Mouse (Mus musculus) left cerebral cortex, adult 18-20 months (tissue): ENCODE measurements around the gene Elp5. TPM values are rescaled to one million over a fixed set of nuclear protein-coding genes. Genes with fewer than 3 reads are reported as not detected.
"Not testable (repeated sequence)": the region's sequence is repeated elsewhere in the genome, so short reads cannot be mapped to it uniquely, and the experiment has no call there.

ENCODE experiments used
- DNase-seq, 2 experiments: peaks; one replicate each; pipeline ENCODE4 v3.0.0; 2021 to 2022; ENCODE audit warnings: low spot score in 2 of 2, mixed read lengths in 1 of 2
- total RNA-seq, 2 experiments: library from RNA; stranded (reverse); gene quantifications; 2 replicates each; pipeline ENCODE4 v1.2.3; 2021

Elp5 gene
- total RNA-seq, 2 experiments from 2014 or later: 78.8 to 87.3 TPM

DNA sequence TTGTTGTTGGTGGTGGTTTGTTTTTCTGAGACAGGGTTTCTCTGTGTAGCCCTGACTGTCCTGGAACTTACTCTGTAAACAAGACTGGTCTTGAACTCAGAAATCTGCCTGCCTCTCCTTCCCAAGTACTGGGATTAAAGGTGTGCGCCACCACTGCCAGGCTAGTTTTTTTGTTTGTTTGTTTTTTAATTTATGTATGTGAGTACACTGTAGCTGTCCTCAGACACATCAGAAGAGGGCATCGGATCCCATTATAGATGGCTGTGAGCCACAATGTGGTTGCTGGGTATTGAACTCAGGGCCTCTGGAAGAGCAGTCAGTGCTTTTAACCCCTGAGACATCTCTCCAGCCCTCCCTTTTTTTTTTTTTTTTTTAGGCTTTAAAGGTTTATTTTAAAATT is 33.9 kb upstream of the Elp5 start:
- not testable (repeated sequence) for DNase-seq

DNA sequence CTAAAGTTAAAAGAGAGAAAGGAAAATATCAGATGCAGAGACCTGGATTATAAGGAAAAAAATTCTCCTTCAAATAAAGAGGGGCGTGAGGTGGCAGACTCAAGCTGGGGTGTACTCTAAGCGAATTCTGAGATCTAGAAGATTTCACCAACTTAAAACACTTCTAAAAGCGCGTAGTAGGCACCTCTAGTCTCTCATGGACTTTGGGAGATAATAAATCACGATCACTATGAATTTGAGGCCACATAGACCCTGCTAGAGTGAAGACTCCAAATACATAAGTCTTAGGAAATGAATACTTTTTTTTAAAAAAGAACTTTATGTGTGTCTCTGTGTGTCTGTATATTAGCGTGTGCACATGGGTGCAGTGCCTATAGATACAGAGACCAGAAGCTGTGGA is 33.4 kb upstream of the Elp5 start:
- DNase-seq: no peak

DNA sequence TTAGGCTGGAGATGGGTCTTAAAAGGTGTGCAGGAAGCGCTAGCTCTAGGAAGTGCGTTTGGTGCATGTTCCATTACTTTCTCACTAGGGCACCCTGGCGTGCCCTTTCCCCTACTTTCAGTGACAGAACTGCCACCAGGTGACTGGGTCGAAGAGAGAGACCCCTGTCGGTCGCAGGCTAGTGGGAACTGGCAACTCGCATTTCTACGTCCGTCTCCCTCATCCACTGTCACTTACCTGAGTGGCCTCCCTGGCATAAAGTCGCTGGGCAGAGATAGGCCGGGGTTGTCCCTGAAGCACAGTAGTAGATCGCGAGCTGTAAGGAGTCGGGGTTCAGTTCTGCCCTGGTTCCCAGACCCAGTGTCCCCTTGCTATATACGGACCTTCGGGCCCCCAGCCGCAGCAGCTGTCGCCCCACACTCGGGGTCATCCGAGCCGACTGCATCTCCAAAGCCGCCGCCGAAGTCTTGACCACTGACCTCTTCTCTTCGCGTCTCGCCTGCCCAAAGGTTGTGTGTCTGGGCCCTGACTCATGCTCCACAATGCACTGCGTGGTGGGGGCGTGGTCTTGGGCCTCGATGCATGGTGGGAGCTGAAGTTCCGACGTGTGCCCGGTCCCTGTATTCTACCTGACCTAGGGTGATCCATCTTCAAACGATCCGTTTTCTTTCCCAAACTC is 32.7 kb upstream of the Elp5 start, which contains the start of gene Acadvl:
Gene Acadvl, minus strand, starts transcription at position 532 of the 679 bp plus-strand sequence.
- peak; percentile 83 to 90 for DNase-seq

DNA sequence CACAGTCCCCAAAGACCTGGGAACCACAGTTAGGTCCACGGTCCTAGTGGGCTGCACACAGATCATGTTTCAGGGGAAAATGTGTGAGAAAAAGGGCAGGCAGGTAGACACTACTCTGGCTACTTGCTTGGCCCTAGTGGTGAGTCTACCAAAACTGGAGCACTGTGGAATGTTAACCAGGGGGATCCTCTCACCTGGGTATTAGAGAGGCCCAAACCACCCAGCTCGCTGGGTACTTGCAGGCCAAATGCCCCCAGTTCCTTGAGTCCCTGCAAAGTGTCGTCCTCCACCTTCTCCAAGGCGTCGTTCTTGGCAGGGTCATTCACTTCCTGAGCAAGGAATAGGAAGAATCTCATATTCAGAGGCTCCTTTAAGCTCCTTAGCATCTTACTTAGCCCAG is 31.7 kb upstream of the Elp5 start:
- DNase-seq: no peak

DNA sequence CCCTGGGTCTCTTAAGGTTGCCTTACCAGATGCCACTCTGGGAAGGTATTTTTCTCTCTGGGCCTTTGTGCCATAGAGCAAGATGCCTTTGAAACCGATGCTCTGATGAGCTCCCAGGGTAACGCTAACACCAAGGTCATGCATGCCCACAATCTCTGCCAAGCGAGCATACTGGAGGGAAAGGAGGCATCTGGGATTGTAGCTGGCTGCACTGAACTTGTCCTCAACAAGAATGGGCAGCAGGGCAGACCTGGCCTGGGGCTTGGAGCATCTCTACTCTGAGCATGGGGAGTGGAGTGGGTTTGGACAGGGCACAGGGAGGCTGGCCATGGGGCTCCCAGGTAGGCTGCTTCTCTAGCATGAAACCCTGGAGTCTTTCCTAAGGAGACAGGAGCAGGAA is 31.1 kb upstream of the Elp5 start:
- no peak for DNase-seq

DNA sequence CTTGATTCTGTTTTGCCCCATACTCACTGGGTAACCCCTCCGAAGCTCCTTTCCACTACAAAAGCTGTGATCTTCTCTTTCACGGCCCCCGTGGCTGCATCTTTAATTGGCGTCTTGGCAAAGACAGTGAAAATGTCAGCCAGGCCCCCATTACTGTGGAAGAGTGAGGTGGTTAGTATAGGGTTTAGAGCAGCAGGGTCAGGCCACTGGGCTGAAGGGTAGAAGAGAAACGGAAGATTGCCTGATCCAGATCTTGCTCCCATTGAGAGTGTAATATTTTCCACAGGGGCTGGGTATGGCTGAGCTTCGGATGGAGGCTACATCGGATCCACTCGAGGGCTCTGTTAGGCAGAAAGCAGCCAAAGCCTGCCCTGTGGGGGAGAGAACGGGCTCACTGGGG is 30.6 kb upstream of the Elp5 start:
- DNase-seq: no peak

DNA sequence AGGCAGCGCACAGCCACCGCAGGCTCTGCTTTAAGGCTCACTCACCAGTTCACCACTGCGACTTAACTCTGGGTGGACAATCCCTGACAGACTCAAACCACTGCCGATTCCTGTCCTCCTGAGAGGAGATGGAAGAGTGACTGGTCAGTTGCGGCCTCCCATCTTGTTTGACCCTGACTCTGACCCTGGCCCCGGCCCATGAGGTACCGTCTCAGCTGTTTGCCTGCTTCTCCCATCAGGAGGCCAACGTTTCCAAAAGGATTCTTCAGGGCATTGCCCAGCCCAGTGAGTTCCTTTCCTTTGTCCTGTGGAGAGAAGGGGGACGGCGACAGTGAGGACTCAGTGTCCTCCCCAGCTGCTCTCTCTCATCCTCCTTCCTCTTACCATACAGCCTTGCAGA is 28.6 kb upstream of the Elp5 start:
- DNase-seq: peak in 1 of 2 experiments; percentile 1

DNA sequence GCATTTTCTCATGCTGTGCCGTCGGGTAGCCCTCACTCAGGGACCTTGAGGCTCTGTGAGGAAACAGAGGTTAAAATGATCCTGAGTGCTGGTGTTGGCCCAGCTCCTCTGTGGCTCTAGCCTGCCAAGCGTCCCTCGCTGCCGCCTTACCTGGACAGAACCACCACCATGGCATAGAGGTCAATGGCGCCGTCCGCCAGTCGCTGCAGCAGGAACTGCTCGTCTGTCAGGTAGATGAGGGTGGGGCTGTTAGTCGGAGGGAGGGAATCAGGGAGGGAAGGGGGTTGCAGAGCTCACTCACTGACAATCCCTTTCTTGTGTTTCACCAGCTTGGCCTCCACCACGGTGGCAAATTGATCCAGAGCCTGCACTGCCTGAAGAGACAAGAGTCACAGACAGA is 28.2 kb upstream of the Elp5 start:
- peak in 1 of 2 experiments; percentile 3 for DNase-seq

DNA sequence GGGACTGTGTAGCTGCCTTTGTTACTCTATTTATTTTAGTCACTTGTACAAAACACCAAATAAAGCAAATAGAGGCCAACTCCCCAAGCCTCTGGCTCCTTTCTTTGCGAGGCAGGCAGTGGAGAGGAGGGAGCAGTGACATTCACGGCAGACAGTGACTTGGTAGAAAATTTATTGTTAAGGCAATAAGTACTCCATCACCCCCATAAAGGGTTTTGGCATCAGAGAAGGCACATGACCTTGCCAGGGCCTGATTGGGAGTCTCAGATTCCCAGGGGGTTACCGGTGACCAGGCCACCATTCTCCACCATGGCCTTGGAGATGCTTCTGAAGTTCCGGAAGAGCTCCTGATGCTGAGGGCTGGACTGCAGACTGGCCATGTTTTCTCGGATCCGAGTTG is 27.7 kb upstream of the Elp5 start:
- DNase-seq: peak in 1 of 2 experiments; percentile 1

DNA sequence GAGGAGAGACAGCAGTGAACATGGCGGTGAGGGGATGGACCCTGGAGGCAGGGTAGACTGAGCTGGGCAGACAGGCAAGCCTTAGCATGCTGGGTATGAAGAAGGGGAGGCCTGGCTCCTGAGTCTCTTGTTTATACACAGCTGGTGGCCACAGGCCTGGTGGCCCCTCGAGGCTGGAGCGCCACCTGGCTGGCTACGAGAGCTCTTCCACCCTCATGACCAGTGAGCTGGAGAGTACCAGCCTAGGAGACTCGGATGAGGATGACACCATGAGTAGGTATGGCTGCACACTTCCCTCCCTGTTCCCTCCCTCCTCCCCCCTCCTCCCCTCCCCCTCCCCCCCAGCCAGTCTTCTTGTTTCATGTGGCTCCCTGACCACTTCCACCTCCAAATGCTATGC is 23.2 kb upstream of the Elp5 start:
- no peak for DNase-seq

DNA sequence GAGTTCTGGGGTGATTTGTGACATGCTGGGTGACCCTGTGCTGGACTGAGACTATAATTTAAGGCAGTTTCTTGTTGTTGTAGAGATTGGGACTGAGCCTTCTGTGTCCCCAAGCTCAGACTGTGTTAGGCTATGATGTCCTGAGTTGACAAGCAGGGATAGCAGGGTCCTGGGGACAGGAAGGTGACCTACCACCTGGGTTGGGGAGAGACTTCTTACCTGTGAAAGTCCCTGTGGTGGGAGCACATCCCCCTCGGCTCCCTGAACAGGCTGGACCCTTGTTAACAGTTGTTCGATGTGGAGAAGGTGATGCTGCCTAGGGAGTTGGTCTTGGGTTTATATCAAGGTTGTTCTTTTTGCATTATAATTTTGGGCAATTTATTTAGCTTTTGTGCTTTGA is 20.2 kb upstream of the Elp5 start:
- no peak for DNase-seq

DNA sequence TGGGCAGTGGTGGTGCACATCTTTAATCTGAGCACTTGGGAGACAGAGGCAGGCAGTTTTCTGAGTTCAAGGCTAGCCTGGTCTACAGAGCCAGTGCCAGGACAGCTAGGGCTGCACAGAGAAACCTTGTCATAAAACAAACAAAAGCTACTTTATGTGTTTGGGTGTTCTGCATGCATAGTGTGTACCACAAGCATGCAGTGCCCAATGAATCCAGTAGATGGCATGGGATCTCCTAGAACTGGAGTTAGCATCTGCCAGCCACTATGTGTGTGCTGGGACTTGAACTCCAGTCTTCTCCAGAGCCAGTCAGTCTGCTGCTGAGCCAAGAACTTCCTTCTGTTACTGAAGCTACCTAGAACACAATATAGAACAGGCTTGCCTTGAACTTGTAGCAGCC is 19.5 kb upstream of the Elp5 start:
- DNase-seq: peak in 1 of 2 experiments; percentile 3

DNA sequence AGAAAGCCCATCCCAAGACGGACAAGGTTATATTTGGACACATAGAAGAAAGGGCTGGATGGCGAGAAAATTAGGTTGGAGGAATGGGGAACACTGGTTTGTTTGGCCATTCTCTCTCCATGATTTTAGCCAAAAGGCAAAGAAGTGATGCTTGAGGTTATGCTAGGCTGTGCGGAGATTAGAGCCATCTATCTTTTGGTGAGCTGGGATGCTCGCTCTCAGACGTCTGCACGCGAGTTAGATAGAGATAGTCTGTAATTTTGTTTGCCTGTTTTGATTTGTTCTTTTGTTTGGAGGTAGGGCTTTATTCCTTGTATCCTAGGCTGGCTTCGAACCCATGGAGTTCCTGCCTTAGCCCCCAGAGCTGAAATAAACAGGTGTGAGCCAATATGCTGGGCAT is 18.8 kb upstream of the Elp5 start:
- DNase-seq: no peak

DNA sequence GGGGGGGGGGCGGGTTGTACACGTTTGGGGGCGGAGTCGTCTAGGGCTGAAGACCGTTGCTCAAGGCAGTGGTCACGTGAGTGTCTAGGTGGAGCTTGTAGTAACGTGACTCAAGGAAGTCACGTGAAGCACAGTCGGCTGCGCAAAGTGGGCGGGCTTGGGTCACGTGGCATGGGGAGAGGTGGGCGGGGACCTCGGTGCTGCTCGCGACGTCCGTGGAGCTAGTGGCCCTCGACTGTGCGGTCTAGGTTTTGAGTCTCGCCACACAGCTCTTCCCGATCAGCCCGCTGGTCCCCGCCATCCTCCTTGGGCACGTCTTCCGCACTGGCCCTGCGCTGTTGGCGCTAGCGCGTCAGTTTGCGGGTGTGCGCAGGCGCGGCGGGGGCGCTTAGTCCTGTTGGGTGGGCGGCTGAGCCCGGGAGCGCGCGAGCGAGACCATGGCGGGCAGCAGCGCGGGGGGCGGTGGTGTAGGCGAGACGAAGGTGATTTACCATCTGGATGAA is 18.1 kb upstream of the Elp5 start, which contains the start of gene Dvl2:
Gene Dvl2, plus strand, starts transcription at position 200 of the 503 bp plus-strand sequence.
- DNase-seq: peak; percentile 84 to 88

DNA sequence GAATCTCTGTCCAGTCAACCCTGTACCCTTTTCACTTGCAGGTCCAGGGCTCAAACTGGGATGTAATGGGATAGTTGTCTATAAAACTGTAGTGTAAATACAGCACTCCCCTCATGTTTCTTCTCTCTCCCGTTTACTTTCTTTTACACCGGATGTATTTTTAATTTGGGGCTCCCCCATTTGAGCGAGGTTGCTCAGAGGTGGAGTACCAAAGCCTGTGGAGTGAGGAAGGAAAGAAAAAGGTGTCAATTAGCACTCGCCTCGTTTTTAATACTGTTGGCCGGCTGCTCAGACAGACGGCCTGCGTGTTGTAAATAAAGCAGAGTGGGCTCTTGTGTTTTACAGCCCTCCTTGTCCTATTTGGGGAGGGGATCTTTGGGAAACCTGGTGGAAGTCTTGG is 17.3 kb upstream of the Elp5 start:
- DNase-seq: no peak

DNA sequence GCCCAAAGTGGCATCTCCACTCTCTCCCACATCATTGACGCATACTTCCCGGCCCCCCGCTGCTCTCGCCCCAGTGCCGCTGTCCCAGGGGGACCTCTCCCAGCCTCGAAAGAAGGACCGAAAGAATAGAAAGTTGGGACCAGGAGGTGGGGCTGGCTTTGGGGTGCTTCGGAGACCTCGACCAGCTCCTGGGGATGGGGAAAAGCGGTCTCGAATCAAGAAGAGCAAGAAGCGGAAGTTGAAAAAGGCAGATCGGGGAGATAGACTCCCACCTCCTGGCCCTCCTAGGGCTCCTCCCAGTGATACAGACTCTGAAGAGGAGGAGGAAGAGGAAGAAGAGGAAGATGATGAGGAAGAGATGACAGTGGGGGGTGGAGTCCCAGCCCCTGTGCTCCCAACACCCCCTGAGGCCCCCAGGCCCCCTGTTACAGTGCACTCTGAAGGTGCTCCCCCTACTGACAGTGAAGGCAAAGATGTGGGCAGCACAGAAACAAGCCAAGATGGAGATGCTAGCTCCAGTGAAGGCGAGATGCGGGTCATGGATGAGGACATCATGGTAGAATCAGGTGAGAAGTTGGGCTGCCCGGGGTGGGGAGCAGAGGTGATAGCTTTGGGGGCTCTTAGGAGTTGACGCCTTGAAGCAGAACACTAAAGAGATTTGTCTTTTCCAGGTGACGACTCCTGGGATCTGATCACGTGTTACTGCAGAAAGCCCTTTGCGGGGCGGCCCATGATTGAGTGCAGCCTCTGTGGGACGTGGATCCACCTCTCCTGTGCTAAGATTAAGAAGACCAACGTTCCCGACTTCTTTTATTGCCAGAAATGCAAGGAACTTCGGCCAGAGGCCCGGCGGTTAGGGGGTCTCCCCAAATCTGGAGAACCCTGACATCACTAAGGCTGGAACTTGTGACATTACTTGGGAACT is 16.5 kb upstream of the Elp5 start:
- peak in 1 of 2 experiments; percentile 3 for DNase-seq

DNA sequence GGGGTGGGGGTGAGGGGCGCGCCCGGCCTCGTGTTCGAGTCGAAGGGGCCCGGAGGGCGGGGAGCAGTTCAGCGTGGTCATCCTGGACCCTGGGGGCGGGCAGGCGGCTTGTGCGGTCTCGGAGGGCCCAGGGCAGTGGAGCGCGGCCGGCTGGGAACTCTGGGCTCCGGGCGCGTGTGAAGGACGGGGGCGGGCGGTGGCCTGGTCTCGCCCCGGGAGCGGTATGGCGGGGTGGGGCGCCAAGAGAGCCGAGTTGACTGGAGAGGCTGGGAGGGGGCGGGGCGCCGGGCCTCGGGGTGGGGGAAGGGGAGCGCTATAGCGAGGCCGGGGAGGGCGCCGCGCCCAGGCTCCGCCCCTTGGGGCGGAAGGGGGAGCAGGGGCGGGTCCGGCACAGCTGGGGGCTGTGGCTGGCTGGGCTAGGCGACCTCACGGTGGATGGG is 14.8 kb upstream of the Elp5 start:
- DNase-seq: peak; percentile 63 to 69

DNA sequence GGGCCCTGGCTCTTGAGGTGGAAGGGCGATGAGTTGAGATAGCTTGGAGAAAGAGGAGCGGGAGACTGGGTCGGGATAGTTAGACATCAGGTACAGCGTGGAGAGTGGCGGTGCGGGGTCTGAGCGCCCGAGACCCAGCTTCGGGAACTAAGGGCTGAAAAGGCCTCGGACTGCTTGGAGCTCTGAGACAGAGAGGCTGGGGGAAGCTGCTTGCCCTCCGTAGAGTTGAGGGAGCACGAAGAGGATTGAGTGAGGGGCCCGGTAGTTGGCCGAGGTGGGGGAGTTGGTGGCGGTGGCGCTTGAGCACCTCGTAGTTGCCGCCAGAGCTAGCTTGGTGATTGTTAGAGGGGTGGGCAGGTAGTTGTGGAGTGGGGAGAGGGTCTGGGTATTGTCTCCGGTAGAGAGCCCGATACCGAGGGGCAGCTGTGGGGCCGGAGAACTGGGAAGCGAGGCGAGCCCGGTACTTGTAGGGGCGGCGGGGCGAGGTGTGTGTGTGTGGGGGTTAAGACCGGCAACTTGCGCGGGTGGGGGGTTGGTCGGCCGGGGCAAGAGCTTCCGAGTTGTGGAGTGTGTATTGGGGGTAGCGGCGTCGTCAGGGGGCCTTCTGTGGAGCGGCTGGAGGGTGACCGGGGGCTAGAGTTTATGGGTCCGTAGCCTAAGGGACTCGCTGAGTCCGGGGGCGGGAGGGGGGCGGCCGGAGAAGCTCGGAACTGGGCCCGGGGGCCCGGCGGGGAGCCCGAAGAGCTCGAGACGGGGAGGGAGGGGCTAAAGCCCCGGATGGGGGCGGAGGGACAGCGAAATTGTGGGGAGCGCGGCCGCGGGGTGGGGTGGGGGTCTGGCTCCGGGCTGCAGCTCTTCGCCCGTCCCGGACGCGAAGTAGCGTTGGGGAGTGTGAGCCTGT is 14.1 kb upstream of the Elp5 start:
- peak in 1 of 2 experiments; percentile 34 for DNase-seq

DNA sequence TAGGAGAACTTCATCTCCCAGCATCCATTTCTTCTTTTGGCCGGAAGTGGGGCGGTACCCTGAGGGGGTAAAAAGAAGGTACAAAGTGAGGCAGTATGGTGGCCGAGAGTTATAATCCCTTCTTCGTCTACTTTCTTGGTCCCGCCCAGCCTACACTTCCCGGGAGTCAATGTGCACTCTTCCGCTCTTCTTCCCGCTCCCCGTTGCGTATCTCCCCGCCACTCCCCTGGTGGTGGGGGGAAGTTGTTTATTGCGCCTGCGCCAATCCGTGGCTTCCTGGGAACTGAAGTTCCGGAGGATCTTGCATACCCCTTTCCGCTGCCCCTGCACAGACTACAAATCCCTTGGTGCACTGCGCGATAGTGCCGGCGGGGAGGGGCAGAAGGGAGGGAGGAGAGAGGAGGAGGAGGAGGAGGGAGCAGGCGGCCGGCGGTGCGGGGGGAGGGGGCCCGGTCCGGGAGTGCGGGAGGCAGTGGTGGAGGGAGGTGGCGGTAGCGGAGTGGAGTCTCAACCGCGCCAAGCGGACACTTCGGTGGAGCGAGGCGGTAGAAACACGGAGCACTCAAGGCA is 13.2 kb upstream of the Elp5 start, which contains the start of gene Phf23:
Gene Phf23, plus strand, starts transcription at position 387 of the 570 bp plus-strand sequence.
- peak; percentile 95 to 97 for DNase-seq

DNA sequence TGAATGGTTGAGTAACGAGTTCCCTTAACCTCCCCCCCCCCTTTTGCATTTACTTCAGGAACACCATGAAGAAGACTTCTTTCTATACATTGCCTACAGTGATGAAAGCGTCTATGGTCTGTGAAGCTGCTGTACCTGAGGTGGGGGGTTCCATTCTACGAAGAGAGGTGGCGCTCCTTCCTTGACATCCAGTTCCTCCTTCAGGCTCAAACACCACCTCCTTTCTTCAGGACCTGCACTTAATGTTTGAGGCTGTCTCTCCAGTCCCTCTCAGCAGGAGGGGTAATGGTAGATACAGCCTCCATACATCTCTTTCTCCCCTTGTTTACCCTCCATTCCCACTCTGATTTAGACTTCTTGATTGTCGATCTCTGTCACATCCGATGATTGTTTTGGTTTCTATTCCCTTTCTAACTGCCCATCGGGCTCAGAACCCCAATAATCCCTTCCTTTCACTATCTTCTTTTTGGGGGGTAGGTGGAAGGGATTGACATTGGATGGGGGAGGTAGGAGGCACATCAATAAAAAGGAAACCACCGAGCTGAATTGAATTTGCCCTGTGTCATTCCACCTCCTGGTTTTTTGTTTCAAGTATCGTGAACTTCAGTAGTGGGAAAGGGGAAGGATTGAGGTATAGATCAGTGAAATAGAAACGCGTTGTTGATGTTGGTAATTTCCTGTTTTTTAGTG is 12.2 kb upstream of the Elp5 start:
- DNase-seq: no peak
